Mouse (Mus musculus) Patski (cell line): ENCODE measurements at regions not wholly inside any gene's neighbourhood (a gene's known extent, or its start where the extent isn't known, plus 50 kb on each side); places are given as distances from the start of the nearest gene placed in this dataset.

Source experiments
- ATAC-seq: fragments of 100-300 bp; one replicate; pipeline ENCODE4 v1.8.0; 2021
- CTCF ChIA-PET: fragments of 350-600 bp; sonication (Branson Sonifier 250); formaldehyde crosslinking; loops from one replicate; lab custom pipeline; 2022; ENCODE audit warnings: inconsistent platforms; lab: Charles Lee
- POLR2A ChIA-PET: fragments of 350-600 bp; sonication (Branson Sonifier 250); formaldehyde crosslinking; loops from one replicate; lab custom pipeline; 2022; ENCODE audit warnings: antibody characterized with exemption, inconsistent platforms; lab: Charles Lee
- DNase-seq: peaks from one replicate; pipeline ENCODE4 v3.0.0-alpha.2; 2011; ENCODE audit warnings: low read depth, low spot score
- H3K27me3 ChIP-seq: fragments of 371-371 bp; one replicate; pipeline ENCODE4 v1.5.1; 2021
- CTCF ChIP-seq: fragments of 100-300 bp; IDR thresholded peaks from one replicate; pipeline ENCODE4 v1.5.1; 2021
- in situ Hi-C: fragments of 300-500 bp; cut with MboI; formaldehyde crosslinking; loops from 3 replicates; pipeline ENCODE4 v1.11.1; 2018; ENCODE audit warnings: low pct_unique_long_range_greater_than_20kb, mixed read lengths

DNA sequence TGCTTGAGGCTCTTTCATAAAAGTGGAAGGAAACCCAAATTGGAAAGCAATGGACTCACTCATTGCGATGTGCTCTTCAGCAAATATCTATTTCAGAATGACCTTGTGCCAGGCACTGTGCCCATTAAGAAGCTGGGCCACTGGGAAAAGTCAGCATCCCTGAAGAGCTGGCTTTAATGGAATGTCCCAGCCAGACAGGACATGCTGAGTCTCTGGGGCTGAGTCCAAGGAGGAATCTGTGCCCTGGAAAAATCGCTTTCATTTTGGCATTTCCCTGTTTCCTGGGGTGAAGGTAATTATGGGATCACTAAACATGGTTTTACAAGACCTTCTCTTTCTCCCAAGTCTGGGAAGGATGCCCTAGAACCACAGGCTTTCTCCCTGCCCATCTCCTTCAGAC, 564.6 kb upstream of the Cdh5 start:
- H3K27me3 ChIP-seq = no peaks in the 10 kb centered on the region
- no peak for TF ChIP-seq CTCF
- in situ Hi-C loops = no loop called here
- ChIA-PET CTCF (no interaction called here), POLR2A (no interaction called here)
- ATAC-seq (no peak), DNase-seq (no peak)

DNA sequence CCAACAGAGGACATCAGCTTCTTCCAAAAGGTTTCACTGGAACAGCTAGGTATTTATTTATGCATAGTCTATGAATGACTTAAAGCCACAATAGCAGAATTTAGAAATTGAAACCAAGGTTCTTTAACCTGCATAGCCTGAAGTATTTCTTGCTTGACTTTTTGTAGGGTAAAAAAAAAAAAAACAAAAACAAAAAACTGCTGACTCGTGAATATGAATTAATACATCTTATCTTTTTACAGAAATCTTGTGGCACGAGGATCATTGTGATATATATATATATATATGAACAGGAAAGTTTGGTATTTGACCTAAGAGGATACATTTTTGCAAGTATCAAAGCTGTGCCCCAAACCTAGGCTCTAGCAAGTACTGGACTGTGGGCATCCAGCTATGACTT, 559.5 kb upstream of the Cdh5 start:
- no peaks in the 10 kb centered on the region for H3K27me3 ChIP-seq
- in situ Hi-C loops = no loop called here
- ATAC-seq = no peak
- ChIA-PET CTCF (no interaction called here), POLR2A (interaction anchor here (0.7 kb wide), 2 partner anchors 42 to 1841 kb away, joined by 4 to 7 read pairs; no protein-coding TSS in a partner anchor)
- DNase-seq = no peak
- no peak for TF ChIP-seq CTCF

DNA sequence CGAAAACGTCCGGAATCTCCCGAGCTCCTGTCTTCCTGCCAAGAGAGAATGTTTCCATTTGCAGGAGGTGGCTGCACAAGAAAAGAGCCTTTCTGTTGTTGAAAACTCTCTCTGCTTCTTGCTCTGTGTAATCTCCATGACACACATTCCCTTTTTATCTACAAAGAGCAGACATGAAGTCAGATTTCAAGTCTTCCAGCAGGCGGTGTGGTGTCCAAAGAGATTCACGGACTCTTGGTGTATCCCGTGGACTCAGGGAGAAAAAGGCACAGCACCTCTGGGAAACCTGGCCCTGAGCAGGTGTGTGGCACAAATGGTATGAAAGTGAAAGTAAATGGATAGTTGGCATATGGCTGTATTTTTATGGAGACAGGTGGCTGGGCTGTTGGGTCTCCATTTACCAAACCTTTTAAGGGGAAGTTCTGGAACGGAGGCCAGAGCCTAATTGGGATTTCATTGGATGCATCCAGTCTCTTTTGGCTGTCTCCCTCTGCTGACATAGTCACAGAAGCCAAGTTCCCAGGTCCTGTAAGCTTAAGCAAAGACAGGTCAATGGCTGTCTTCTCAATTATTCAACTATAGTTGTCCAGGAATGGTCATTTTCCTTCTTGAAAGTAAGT, 549.4 kb upstream of the Cdh5 start:
- POLR2A ChIA-PET = no interaction called here
- CTCF ChIA-PET = no interaction called here

DNA sequence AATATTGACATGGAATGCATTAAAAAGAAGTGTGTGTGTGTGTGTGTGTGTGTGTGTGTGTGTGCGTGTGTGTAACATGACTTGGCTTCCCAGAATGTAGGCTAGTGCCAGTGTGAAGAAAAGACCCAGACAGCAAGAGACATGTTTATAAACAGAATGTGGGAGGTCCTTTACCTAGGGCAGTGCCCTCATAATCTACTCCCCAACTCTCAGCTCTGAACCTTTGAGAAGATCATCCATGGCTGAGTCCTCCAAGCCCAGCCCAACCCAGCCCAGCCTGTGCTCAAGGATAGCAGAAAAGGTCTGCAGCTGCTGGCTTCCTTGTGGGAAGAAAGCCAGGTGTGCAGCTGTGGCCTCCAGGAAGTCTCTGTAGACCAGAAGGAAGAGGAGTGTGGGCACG, 539.8 kb upstream of the Cdh5 start:
- no peak for DNase-seq
- peaks cover 3% of the 10 kb centered on the region for H3K27me3 ChIP-seq
- no peak for TF ChIP-seq CTCF
- ChIA-PET POLR2A (interaction anchor here (0.7 kb wide), 1 partner anchor 333 kb away, joined by 4 read pairs; no protein-coding TSS in a partner anchor), CTCF (no interaction called here)
- ATAC-seq = no peak
- in situ Hi-C loops = no loop called here

More for the DNA sequence above, 549.4 kb upstream of the Cdh5 start:
- DNase-seq (no peak), ATAC-seq (no peak)
- in situ Hi-C loops = no loop called here
- TF ChIP-seq CTCF = no peak
- H3K27me3 ChIP-seq = no peaks in the 10 kb centered on the region

DNA sequence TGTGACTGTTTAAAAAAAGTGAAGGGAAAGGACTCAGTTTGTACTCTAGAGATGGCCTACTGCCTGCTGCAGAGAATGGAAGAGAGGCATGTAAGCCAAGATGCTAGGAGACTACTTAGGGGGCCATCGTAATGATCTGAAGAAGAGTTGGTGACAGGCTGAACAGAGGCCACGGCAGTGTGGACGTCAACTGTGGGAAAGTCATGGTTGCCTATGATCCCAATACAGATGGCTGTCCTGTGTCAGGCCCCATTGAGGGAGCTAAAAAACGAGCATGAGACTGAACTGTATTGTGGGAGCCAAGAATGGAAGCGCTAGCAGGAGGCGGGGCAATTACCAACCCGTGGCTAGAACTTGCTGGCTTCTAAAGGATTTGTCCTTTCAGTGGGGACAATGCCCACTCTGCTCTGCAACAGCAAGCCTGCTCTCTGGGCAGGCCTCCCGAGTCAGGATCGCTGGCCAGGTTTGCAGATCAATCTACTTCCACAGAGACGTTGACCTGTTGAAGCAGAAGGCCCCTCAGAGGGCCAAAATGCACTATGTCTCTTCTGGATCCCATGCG, 530.5 kb upstream of the Cdh5 start:
- ATAC-seq (no peak), DNase-seq (no peak)
- TF ChIP-seq CTCF = no peak
- ChIA-PET CTCF (interaction anchor here (1.4 kb wide), 1 partner anchor 9 kb away, joined by 3 read pairs; no protein-coding TSS in a partner anchor), POLR2A (no interaction called here)
- in situ Hi-C loops = no loop called here
- no peaks in the 10 kb centered on the region for H3K27me3 ChIP-seq

DNA sequence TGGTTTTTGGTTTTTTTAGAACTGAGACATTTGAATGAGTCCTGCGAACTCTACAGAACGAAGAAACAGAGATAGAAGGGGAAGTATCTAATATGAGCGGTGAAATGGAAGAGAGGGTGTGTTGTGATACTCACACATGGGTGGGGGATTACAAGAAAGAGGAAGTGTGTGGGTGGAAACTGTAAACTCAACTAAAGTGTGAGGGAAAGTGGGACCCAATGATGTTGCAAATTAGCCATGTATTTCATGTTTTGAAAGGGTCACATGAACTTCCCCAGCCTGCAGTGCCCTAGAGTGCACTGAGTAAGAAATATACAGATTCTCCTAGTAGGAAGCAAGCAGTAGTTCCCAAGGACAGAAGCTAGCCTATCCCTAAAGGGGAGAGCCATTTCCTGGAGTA, 524.3 kb upstream of the Cdh5 start:
- ChIA-PET CTCF (no interaction called here), POLR2A (no interaction called here)
- in situ Hi-C loops = no loop called here
- no peaks in the 10 kb centered on the region for H3K27me3 ChIP-seq
- no peak for TF ChIP-seq CTCF
- DNase-seq = no peak
- no peak for ATAC-seq

DNA sequence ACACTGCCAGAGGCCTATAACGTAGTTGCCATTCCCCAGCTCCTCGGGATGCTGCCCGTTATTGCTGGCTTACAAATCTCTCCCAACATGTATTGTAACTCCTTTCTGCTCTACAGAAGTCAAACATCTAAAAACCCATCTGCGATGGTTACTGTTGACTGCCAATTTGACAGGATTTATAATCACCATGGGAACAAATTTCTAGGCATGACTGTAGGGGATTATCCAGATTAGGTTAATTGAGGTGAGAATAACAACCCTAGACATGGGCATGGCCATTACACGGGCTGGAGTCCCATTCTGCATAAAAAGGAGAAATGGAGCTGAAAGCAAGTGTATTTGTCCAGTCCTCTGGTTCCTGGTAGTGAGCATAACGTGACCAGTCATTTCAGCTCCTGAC, 523.4 kb upstream of the Cdh5 start:
- no peak for TF ChIP-seq CTCF
- ATAC-seq (no peak), DNase-seq (no peak)
- ChIA-PET POLR2A (no interaction called here), CTCF (interaction anchor here (1.3 kb wide), 1 partner anchor 11 kb away, joined by 4 read pairs; no protein-coding TSS in a partner anchor)
- H3K27me3 ChIP-seq = no peaks in the 10 kb centered on the region
- in situ Hi-C loops = no loop called here

DNA sequence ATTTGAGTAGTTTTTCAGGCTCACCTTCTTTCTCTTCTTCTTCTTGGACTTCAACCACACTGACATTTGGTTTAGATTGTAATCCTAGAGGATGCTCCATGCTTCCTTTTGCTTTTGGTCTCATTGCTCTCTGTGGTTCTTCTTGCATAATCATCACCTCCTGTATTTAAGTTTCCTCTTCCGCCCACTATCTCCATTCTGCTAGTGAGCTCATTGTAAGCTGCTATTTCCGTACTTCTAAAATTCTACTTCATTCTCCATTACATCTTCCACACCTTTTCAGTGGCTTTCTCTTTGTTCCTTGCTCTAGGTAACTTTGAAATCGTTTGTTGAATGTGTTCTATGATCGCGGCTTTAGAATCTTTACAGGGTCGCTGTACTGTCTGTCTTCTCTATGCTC, 493.1 kb upstream of the Cdh5 start:
- POLR2A ChIA-PET = no interaction called here

DNA sequence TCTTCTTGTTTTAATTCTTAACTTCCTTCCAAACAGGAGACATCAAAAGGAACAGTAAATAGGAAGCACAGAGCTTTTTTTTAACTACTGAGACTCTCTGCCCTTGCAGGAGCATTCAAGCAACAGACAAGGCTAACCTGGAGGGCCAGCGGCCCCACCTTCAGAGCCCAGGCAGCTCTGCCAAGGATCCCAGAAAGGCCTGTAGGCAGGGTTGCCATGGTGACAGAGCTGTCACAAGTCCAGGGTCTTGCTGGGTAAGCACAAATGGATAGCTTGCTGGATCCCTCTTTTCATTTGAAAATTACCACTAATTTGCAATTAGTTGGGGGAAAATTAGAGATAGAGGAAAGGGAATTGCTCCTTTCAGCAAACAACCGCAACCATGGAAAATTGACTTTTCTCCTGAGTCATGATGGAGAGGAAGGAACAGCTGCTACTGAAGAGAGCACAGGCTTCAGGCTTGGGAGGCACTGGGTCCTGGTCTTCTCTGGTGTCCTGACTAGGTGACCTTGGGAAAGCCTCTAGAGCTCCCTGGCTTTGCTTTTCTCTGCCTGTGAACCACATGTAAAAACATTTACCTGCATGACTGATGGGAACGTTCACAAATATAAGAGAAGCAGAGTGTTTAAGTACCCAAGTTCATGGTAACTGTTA, 477.5 kb upstream of the Cdh5 start:
- ATAC-seq (no peak), DNase-seq (no peak)
- CTCF ChIA-PET = no interaction called here
- H3K27me3 ChIP-seq = no peaks in the 10 kb centered on the region
- in situ Hi-C loops = no loop called here
- POLR2A ChIA-PET = no interaction called here
- no peak for TF ChIP-seq CTCF

More for the DNA sequence above, 493.1 kb upstream of the Cdh5 start:
- no peak for ATAC-seq
- CTCF ChIA-PET = no interaction called here
- DNase-seq = no peak
- H3K27me3 ChIP-seq = no peaks in the 10 kb centered on the region
- in situ Hi-C loops = no loop called here
- no peak for TF ChIP-seq CTCF

DNA sequence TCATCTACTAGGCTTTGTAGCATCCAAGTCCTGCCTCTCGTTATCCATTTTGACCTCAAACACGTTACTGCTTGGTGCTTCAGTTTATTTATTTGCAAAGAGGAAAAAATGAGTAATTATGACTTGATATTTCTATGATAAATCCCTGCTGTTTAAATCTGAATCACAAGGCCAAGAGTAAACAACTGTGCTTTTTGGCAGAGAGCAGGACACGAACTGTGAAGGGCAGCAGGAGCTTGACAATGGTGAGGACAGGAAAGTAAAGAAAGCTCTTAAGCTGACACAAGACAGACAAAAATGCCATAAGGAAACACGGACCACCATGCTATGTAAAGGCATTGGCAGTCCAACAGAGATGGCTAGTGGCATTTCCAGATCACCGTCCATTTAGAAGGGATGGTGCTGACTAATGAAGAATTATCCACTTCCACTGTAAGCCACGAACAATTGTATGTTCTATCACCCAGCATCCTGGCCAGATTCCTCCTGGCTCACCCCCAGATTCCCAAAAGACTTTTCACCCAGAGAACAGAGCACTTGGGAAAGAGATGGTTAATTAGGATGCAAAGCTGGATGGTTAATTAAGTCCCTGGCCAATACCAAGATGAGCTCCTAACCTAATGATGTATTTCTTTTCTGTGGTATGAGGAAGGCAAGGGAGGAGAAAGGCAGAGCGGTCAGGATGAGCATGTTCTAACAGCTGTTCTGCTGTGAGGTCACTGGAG, 476.1 kb upstream of the Cdh5 start:
- DNase-seq (no peak), ATAC-seq (no peak)
- no peak for TF ChIP-seq CTCF
- H3K27me3 ChIP-seq = no peaks in the 10 kb centered on the region
- in situ Hi-C loops = no loop called here
- ChIA-PET CTCF (no interaction called here), POLR2A (no interaction called here)

DNA sequence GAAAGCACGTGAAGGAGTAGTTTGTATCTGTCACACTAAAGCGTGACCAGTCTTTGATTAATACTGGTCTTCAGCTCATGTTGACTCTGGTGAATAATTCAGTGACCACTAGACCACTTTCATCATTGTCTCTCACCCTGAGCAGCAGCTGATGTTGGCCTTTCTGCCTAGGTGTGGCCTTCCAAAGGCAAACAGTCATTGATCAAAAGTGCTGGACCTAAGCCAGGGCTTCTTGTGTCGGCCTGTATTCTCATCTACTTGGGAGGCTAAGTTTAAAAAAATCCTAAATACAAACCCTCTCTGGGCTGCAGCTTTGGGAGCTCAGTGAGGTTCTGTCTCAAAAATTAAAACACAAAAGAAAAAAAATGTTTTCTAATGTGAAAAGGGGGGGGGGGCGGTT, 475.0 kb upstream of the Cdh5 start:
- POLR2A ChIA-PET = no interaction called here
- in situ Hi-C loops = no loop called here
- DNase-seq (no peak), ATAC-seq (no peak)
- TF ChIP-seq CTCF = no peak
- CTCF ChIA-PET = no interaction called here
- H3K27me3 ChIP-seq = no peaks in the 10 kb centered on the region
